Mouse (Mus musculus): ENCODE data around the gene Ttyh2. TPM values are rescaled to one million over a fixed set of nuclear protein-coding genes. Genes with fewer than 3 reads are reported as not detected.
"Not testable (repeated sequence)": the region's sequence is repeated elsewhere in the genome, so short reads cannot be mapped to it uniquely, and the experiment has no call there.

Ttyh2 gene
- polyA plus RNA-seq, 1 experiment from 2014 or later, result 30.0 TPM

GRCm38 (mm10) chr11:114662746-114663362, 12.4 kb upstream of the Ttyh2 start:
- Histone ChIP-seq H3K4me3 (replicated peaks) (no peak overlapping the region), H3K27me3 (replicated peaks) (0 out of 2 replicates have a peak, but pooled peaks cover 3% of the 10 kb centered on the region), H3K36me3 (no peaks in the 10 kb centered on the region), H3K4me2 (no peak overlapping the region), H3K9ac (replicated peaks) (no peak overlapping the region), H3K27ac (replicated peaks) (no peak overlapping the region), H3K4me1 (peaks cover 4% of the 10 kb centered on the region; the same call in 1 of the 2 replicates), H3K9me3 (replicated peaks) (no peaks in the 10 kb centered on the region)
- WGBS, result 33% methylated on average over 6 of the region's 6 CpGs
- ATAC-seq (ENCODE audit: low FRiP score), result no peak

GRCm38 (mm10) chr11:114664164-114664563, 11.1 kb upstream of the Ttyh2 start:
- 77% methylated on average over 7 of the region's 7 CpGs for WGBS
- Histone ChIP-seq H3K9me3 (replicated peaks) (no peaks in the 10 kb centered on the region), H3K27ac (replicated peaks) (no peak overlapping the region), H3K27me3 (replicated peaks) (0 out of 2 replicates have a peak, but pooled peaks cover 3% of the 10 kb centered on the region), H3K4me2 (no peak overlapping the region), H3K9ac (replicated peaks) (no peak overlapping the region), H3K4me3 (replicated peaks) (no peak overlapping the region), H3K36me3 (no peaks in the 10 kb centered on the region), H3K4me1 (peaks cover 6% of the 10 kb centered on the region)
- ATAC-seq (ENCODE audit: low FRiP score), result no peak

- Histone ChIP-seq H3K4me3 (replicated peaks) (no peak overlapping the region), H3K36me3 (no peaks in the 10 kb centered on the region), H3K4me1 (peaks cover 19% of the 10 kb centered on the region), H3K4me2 (no peak overlapping the region), H3K9me3 (replicated peaks) (no peaks in the 10 kb centered on the region), H3K9ac (replicated peaks) (no peak overlapping the region), H3K27me3 (replicated peaks) (0 out of 2 replicates have a peak, but pooled peaks cover 3% of the 10 kb centered on the region), H3K27ac (replicated peaks) (no peak overlapping the region)
- WGBS, result 88% methylated on average over 2 of the region's 2 CpGs
- ATAC-seq (ENCODE audit: low FRiP score), result no peak
Measured at GRCm38 (mm10) chr11:114665463-114665862, 9.8 kb upstream of the Ttyh2 start.

GRCm38 (mm10) chr11:114666786-114667185, 8.4 kb upstream of the Ttyh2 start:
- Histone ChIP-seq H3K4me1 (peaks cover 28% of the 10 kb centered on the region), H3K36me3 (peaks cover 9% of the 10 kb centered on the region), H3K9me3 (replicated peaks) (no peaks in the 10 kb centered on the region), H3K27me3 (replicated peaks) (0 out of 2 replicates have a peak, but pooled peaks cover 3% of the 10 kb centered on the region), H3K4me2 (no peak overlapping the region), H3K27ac (replicated peaks) (no peak overlapping the region), H3K9ac (replicated peaks) (no peak overlapping the region), H3K4me3 (replicated peaks) (no peak overlapping the region)
- ATAC-seq (ENCODE audit: low FRiP score), result no peak
- 11% methylated on average over 13 of the region's 13 CpGs for WGBS

- no peak for ATAC-seq (ENCODE audit: low FRiP score)
- WGBS, result 52% methylated on average over 17 of the region's 18 CpGs
Measured at GRCm38 (mm10) chr11:114667236-114667931, 7.8 kb upstream of the Ttyh2 start.

GRCm38 (mm10) chr11:114667932-114668285, 7.3 kb upstream of the Ttyh2 start:
- H3K9me3 ChIP-seq (replicated peaks); H3K27me3 ChIP-seq (replicated peaks); H3K9ac ChIP-seq (replicated peaks); H3K4me3 ChIP-seq (replicated peaks); H3K4me2 ChIP-seq; H3K27ac ChIP-seq (replicated peaks); ATAC-seq (ENCODE audit: low FRiP score): not testable (repeated sequence)
- Histone ChIP-seq H3K4me1 (peaks cover 34% of the 10 kb centered on the region), H3K36me3 (peaks cover 20% of the 10 kb centered on the region)
- 27% methylated on average over 11 of the region's 11 CpGs for WGBS

More at GRCm38 (mm10) chr11:114667236-114667931, 7.8 kb upstream of the Ttyh2 start:
- Histone ChIP-seq H3K4me3 (replicated peaks) (no peak overlapping the region), H3K9me3 (replicated peaks) (no peaks in the 10 kb centered on the region), H3K27me3 (replicated peaks) (0 out of 2 replicates have a peak, but pooled peaks cover 3% of the 10 kb centered on the region), H3K4me2 (no peak overlapping the region), H3K27ac (replicated peaks) (no peak overlapping the region), H3K9ac (replicated peaks) (no peak overlapping the region), H3K4me1 (peaks cover 33% of the 10 kb centered on the region), H3K36me3 (peaks cover 15% of the 10 kb centered on the region)

- H3K4me2 ChIP-seq, result peak within 1 kb of the TSS; percentile 88
- peaks cover 24% of the 10 kb centered on the region for H3K36me3 ChIP-seq
- ATAC-seq (ENCODE audit: low FRiP score), result peak; percentile 87
- peak within 1 kb of the TSS; percentile 91 for H3K27ac ChIP-seq (replicated peaks)
- H3K9ac ChIP-seq (replicated peaks), result peak within 1 kb of the TSS; percentile 86
- peak within 1 kb of the TSS; percentile 95 for H3K4me3 ChIP-seq (replicated peaks)
- H3K27me3 ChIP-seq (replicated peaks), result 0 out of 2 replicates have a peak, but pooled peaks cover 3% of the 10 kb centered on the region
- under 1% methylated on average over 16 of the region's 21 CpGs for WGBS
- no peaks in the 10 kb centered on the region for H3K9me3 ChIP-seq (replicated peaks)
- peaks cover 37% of the 10 kb centered on the region for H3K4me1 ChIP-seq
Measured at GRCm38 (mm10) chr11:114668301-114668710, 6.9 kb upstream of the Ttyh2 start, which contains the start of gene Rpl38. Gene Rpl38, plus strand, starts transcription at chr11:114668524.

- no peaks in the 10 kb centered on the region for H3K9me3 ChIP-seq (replicated peaks)
- 0 out of 2 replicates have a peak, but pooled peaks cover 3% of the 10 kb centered on the region for H3K27me3 ChIP-seq (replicated peaks)
- peaks cover 40% of the 10 kb centered on the region for H3K4me1 ChIP-seq
- peaks cover 26% of the 10 kb centered on the region for H3K36me3 ChIP-seq
- under 1% methylated on average over 57 of the region's 60 CpGs for WGBS
- peak overlapping the region; percentile 86 for H3K9ac ChIP-seq (replicated peaks)
- peak overlapping the region; percentile 91 for H3K27ac ChIP-seq (replicated peaks)
- H3K4me3 ChIP-seq (replicated peaks), result peak overlapping the region; percentile 95
- peak overlapping the region; percentile 88 for H3K4me2 ChIP-seq
- ATAC-seq (ENCODE audit: low FRiP score), result peak; percentile 77
Measured at GRCm38 (mm10) chr11:114668741-114669623, 6.2 kb upstream of the Ttyh2 start.

- Histone ChIP-seq H3K4me3 (replicated peaks) (peak overlapping the region; percentile 95), H3K9ac (replicated peaks) (peak overlapping the region; percentile 86), H3K9me3 (replicated peaks) (no peaks in the 10 kb centered on the region), H3K4me2 (peak overlapping the region; percentile 88), H3K27me3 (replicated peaks) (0 out of 2 replicates have a peak, but pooled peaks cover 3% of the 10 kb centered on the region), H3K27ac (replicated peaks) (peak overlapping the region; percentile 91), H3K4me1 (peaks cover 40% of the 10 kb centered on the region), H3K36me3 (peaks cover 26% of the 10 kb centered on the region)
- 23% methylated on average over 12 of the region's 12 CpGs for WGBS
- no peak for ATAC-seq (ENCODE audit: low FRiP score)
Measured at GRCm38 (mm10) chr11:114669651-114670168, 5.5 kb upstream of the Ttyh2 start.

GRCm38 (mm10) chr11:114671147-114671546, 4.1 kb upstream of the Ttyh2 start:
- H3K36me3 ChIP-seq, result peaks cover 26% of the 10 kb centered on the region
- H3K9me3 ChIP-seq (replicated peaks), result no peaks in the 10 kb centered on the region
- WGBS, result 92% methylated on average over 5 of the region's 5 CpGs
- H3K27ac ChIP-seq (replicated peaks), result no peak overlapping the region
- H3K27me3 ChIP-seq (replicated peaks), result 0 out of 2 replicates have a peak, but pooled peaks cover 8% of the 10 kb centered on the region
- H3K4me3 ChIP-seq (replicated peaks), result no peak overlapping the region
- peaks cover 52% of the 10 kb centered on the region for H3K4me1 ChIP-seq
- ATAC-seq (ENCODE audit: low FRiP score), result no peak
- H3K9ac ChIP-seq (replicated peaks), result no peak overlapping the region
- H3K4me2 ChIP-seq, result peak overlapping the region; percentile 88
